Mouse (Mus musculus): ENCODE data around the gene Gm17409. TPM values are rescaled to one million over a fixed set of nuclear protein-coding genes. Genes with fewer than 3 reads are reported as not detected.

Gm17409 gene
- polyA plus RNA-seq (2012): not detected in 2 replicates

DNA sequence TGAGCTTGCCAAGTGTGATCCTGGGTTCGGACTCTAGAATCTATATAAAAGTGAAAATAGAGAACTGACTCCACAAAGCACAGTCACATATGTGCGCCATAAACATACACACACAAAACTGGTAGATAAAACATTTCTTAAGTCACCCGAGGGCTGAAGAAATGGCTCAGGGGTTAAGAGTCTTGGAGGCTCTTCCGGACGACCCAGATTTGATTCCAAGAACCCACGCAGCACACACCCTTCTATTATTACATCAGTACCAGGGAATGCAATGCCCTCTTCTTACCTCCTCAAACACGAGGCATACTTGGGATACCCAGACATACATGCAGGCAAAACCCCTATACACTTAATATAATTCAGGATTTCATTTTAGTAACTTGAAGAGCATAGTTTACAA, at the start of gene Gm17409:
TSS of gene Gm17409 (plus strand) at position 301 of the 400 bp plus-strand sequence.
- Histone ChIP-seq H3K27me3 (ENCODE audit: control insufficient read depth) (no peaks in the 10 kb centered on the region), H3K4me1 (ENCODE audit: control insufficient read depth) (no peaks in the 10 kb centered on the region), H3K4me3 (replicated peaks) (no peak within 1 kb of the TSS), H3K36me3 (ENCODE audit: control insufficient read depth) (peaks cover 6% of the 10 kb centered on the region; the same call in 1 of the 2 replicates), H3K9me3 (ENCODE audit: control insufficient read depth, low read length) (no peaks in the 10 kb centered on the region)
- TF ChIP-seq GATA1 (IDR thresholded peaks at IDR 0.05; ENCODE audit: low read length): no peak
- no peak for TF ChIP-seq TAL1 (IDR thresholded peaks at IDR 0.05; ENCODE audit: low read length)

DNA sequence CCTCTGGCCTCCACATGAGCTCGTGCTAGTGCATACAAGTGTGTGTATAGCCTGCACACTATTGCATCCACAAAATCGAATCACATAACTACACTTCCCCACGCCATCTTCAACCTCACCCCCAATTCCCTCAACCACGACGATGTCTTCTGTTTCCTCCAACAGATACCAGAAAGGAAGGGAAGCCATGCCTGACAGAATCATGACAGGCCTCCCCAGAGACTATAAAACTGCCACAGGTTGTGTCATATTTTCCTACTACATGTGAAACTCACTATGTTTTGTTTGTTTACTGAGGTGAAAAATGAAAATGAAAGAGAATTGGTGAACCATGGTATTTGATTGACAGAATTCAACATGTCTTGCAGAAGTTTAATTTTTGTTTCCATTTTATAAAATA, 46.6 kb upstream of the Gm17409 start:
- Histone ChIP-seq H3K4me3 (replicated peaks) (no peak overlapping the region), H3K4me1 (ENCODE audit: control insufficient read depth) (no peaks in the 10 kb centered on the region), H3K9me3 (ENCODE audit: control insufficient read depth, low read length) (no peaks in the 10 kb centered on the region), H3K36me3 (ENCODE audit: control insufficient read depth) (no peaks in the 10 kb centered on the region), H3K27me3 (ENCODE audit: control insufficient read depth) (no peaks in the 10 kb centered on the region)
- TF ChIP-seq GATA1 (IDR thresholded peaks at IDR 0.05; ENCODE audit: low read length) (no peak), TAL1 (IDR thresholded peaks at IDR 0.05; ENCODE audit: low read length) (no peak)

DNA sequence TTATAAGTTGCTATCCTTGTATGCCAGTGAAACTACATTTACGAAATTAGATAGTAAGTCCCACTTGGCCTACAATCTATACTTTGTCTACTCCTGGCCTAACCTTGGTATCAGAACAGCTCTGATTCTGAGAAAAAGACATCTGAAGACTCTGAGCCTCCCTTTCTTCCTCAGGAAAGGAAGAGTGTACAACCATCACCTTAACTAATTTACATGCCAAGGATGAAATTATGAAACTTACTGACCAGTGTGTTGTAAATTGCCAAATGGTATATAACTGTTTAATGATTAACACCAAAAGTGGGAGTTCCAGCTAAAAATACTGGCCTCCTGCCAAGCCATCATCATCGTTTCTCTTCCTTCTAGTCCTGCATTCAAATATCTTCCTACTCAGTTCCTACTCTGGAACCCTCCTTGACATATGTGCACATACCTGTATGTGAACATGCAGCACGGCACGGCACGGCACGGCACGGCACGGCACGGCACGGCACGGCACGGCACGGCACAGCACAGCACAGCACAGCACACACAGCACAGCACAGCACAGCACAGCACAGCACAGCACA, 44.4 kb upstream of the Gm17409 start:
- no peaks in the 10 kb centered on the region for H3K9me3 ChIP-seq (ENCODE audit: control insufficient read depth, low read length)
- TF ChIP-seq TAL1 (IDR thresholded peaks at IDR 0.05; ENCODE audit: low read length) (no peak), GATA1 (IDR thresholded peaks at IDR 0.05; ENCODE audit: low read length) (no peak)
- H3K4me3 ChIP-seq (replicated peaks): no peak overlapping the region
- no peaks in the 10 kb centered on the region for H3K4me1 ChIP-seq (ENCODE audit: control insufficient read depth)
- H3K36me3 ChIP-seq (ENCODE audit: control insufficient read depth): no peaks in the 10 kb centered on the region
- H3K27me3 ChIP-seq (ENCODE audit: control insufficient read depth): no peaks in the 10 kb centered on the region

DNA sequence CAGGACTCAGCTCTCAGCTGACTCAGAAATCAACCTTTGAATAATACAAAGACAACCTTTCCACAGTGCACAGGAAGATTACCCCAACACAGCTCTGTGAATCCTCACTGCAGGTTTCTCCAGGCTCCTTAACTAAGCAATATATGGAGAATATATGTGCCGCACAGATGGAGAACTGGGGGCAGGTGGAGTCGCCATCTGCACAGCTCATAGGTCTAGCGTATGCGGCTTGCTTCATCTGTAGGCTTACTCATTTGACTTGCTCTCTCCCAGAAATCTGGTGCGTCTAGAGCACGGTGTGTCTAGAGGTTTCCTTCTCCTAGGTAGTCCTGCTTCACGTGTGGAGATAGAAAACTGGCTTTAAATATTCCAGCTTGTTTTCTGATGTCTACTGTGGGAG, 37.7 kb upstream of the Gm17409 start:
- Histone ChIP-seq H3K4me1 (ENCODE audit: control insufficient read depth) (no peaks in the 10 kb centered on the region), H3K36me3 (ENCODE audit: control insufficient read depth) (no peaks in the 10 kb centered on the region; the same call in 1 of the 2 replicates), H3K9me3 (ENCODE audit: control insufficient read depth, low read length) (no peaks in the 10 kb centered on the region), H3K4me3 (replicated peaks) (no peak overlapping the region), H3K27me3 (ENCODE audit: control insufficient read depth) (no peaks in the 10 kb centered on the region)
- TF ChIP-seq TAL1 (IDR thresholded peaks at IDR 0.05; ENCODE audit: low read length) (no peak), GATA1 (IDR thresholded peaks at IDR 0.05; ENCODE audit: low read length) (no peak)

DNA sequence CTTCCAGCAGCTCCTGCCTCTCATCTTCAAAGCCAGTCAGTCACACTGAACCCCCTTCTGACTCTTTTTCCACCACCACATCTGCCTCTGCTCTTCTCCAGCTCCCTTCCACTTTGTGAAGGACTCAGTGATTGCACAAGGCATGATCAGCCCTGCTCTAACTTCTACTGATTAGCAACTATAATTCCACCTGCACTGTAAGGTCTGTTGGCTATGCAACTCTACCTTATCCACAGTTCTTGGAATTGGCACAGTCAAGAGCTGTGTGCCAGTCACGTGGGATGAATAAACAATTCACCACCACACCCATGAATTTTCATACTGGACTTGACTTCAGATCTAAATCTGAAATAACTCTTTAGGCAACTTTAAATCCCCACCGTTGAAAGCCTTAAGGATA, 36.6 kb upstream of the Gm17409 start:
- Histone ChIP-seq H3K4me1 (ENCODE audit: control insufficient read depth) (no peaks in the 10 kb centered on the region), H3K27me3 (ENCODE audit: control insufficient read depth) (no peaks in the 10 kb centered on the region), H3K36me3 (ENCODE audit: control insufficient read depth) (no peaks in the 10 kb centered on the region; the same call in 1 of the 2 replicates), H3K9me3 (ENCODE audit: control insufficient read depth, low read length) (no peaks in the 10 kb centered on the region), H3K4me3 (replicated peaks) (no peak overlapping the region)
- TF ChIP-seq GATA1 (IDR thresholded peaks at IDR 0.05; ENCODE audit: low read length) (no peak), TAL1 (IDR thresholded peaks at IDR 0.05; ENCODE audit: low read length) (no peak)

DNA sequence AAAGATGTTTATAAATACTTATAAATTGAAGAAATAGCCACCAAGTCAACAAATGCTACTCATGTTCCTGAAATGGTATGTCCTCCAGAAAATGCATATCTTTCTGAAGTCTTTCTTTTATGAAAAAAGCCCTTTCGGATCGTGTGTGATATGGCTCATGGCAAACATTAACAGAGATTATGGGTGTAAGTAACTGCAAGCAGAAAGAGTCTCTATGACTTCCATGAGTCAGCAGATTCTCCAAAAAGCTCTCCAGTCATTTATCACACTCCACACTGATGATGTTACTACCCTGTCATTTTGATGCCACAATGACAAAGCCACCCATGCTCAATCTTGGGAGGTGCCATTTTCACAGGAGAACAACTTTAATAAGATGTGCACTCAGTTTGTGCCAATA, 35.5 kb upstream of the Gm17409 start:
- H3K4me3 ChIP-seq (replicated peaks): no peak overlapping the region
- no peaks in the 10 kb centered on the region; the same call in 1 of the 2 replicates for H3K36me3 ChIP-seq (ENCODE audit: control insufficient read depth)
- no peaks in the 10 kb centered on the region for H3K27me3 ChIP-seq (ENCODE audit: control insufficient read depth)
- TF ChIP-seq TAL1 (IDR thresholded peaks at IDR 0.05; ENCODE audit: low read length) (no peak), GATA1 (IDR thresholded peaks at IDR 0.05; ENCODE audit: low read length) (no peak)
- no peaks in the 10 kb centered on the region for H3K9me3 ChIP-seq (ENCODE audit: control insufficient read depth, low read length)
- H3K4me1 ChIP-seq (ENCODE audit: control insufficient read depth): no peaks in the 10 kb centered on the region

DNA sequence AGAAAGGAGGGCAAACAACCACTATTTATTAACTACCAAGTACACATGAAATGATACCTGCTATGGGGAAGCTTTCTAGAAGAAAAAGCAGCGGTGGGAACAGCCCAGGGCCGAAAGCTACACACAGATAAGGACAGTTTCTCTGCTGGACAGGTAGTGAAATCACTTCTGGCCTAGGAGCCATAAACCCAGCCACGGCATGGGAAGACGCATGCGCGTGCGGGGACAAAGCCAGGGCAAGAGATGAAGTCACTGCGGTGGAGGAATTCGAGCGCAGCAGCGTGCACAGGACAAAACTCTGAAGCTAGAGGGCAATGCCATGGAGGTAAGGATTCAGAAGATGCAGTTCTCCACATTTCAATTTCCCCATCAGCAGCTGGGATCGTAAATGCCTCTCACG, 34.4 kb upstream of the Gm17409 start:
- TF ChIP-seq TAL1 (IDR thresholded peaks at IDR 0.05; ENCODE audit: low read length): no peak
- TF ChIP-seq GATA1 (IDR thresholded peaks at IDR 0.05; ENCODE audit: low read length): no peak
- Histone ChIP-seq H3K36me3 (ENCODE audit: control insufficient read depth) (no peaks in the 10 kb centered on the region; the same call in 1 of the 2 replicates), H3K4me3 (replicated peaks) (no peak overlapping the region), H3K27me3 (ENCODE audit: control insufficient read depth) (no peaks in the 10 kb centered on the region), H3K9me3 (ENCODE audit: control insufficient read depth, low read length) (no peaks in the 10 kb centered on the region), H3K4me1 (ENCODE audit: control insufficient read depth) (no peaks in the 10 kb centered on the region)

DNA sequence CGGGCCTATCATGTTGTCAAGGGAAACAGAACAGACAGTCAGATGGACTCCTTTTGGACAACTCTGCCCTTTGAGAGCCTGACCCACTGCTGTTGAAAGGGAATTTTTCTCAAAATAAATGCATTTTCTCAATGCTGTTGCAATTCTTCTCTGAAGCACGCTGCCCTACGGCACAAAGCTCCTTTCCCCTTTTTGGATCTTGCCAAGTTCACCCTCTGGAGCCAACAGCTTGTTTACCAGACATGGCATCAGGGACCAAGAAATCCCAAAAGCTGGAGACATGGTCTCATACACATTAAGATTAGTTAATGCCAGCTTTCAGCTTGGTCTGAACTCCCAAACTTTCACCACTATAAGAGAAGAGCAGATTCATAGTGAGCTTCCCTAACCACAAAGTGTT, 33.0 kb upstream of the Gm17409 start:
- no peaks in the 10 kb centered on the region for H3K9me3 ChIP-seq (ENCODE audit: control insufficient read depth, low read length)
- no peaks in the 10 kb centered on the region for H3K27me3 ChIP-seq (ENCODE audit: control insufficient read depth)
- TF ChIP-seq TAL1 (IDR thresholded peaks at IDR 0.05; ENCODE audit: low read length) (no peak), GATA1 (IDR thresholded peaks at IDR 0.05; ENCODE audit: low read length) (no peak)
- no peaks in the 10 kb centered on the region; the same call in 1 of the 2 replicates for H3K36me3 ChIP-seq (ENCODE audit: control insufficient read depth)
- no peaks in the 10 kb centered on the region for H3K4me1 ChIP-seq (ENCODE audit: control insufficient read depth)
- H3K4me3 ChIP-seq (replicated peaks): no peak overlapping the region

DNA sequence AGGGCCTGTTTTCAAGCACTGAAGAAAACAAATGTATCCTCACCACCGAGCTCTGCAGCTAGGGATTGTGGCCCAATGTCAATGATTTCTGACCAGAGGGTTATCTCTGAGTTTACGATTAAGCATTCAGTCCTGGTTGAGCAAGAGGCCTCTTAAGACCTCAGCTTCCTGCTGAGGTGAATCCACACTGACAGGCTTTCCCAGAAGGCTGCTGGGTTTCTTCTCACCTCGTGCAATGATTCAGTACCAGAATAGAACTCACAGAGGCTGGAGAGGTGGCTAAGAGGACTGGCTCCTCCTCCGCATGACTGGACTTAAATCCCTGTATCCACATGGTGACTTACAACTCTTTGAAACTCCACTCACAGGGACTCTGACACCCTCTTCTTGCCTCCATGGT, 26.8 kb upstream of the Gm17409 start:
- no peak overlapping the region for H3K4me3 ChIP-seq (replicated peaks)
- no peaks in the 10 kb centered on the region; the same call in 1 of the 2 replicates for H3K36me3 ChIP-seq (ENCODE audit: control insufficient read depth)
- H3K27me3 ChIP-seq (ENCODE audit: control insufficient read depth): no peaks in the 10 kb centered on the region
- TF ChIP-seq GATA1 (IDR thresholded peaks at IDR 0.05; ENCODE audit: low read length): no peak
- TF ChIP-seq TAL1 (IDR thresholded peaks at IDR 0.05; ENCODE audit: low read length): no peak
- H3K4me1 ChIP-seq (ENCODE audit: control insufficient read depth): no peaks in the 10 kb centered on the region
- H3K9me3 ChIP-seq (ENCODE audit: control insufficient read depth, low read length): peaks cover 2% of the 10 kb centered on the region; the same call in 1 of the 2 replicates

DNA sequence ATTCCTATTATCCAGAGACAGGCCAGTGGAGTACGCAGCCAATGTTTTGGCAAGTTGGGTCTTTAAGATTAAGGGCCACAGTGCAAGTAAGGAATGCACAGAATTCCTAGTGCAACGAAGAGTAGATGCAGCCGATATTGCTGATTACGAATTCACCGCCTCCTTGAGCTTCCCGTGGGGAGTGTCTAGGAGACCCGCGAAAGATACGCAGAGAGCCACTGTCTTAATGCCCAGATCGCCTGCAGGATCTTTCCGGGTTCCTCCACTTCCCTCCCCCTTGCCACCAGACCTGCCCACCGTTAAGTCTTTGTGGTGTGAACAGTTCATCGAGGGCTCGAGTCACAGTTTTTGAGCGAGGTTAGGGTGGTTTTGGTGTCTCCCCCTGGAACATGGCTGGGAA, 22.9 kb upstream of the Gm17409 start:
- peaks cover 2% of the 10 kb centered on the region; the same call in 1 of the 2 replicates for H3K9me3 ChIP-seq (ENCODE audit: control insufficient read depth, low read length)
- H3K4me1 ChIP-seq (ENCODE audit: control insufficient read depth): no peaks in the 10 kb centered on the region
- H3K36me3 ChIP-seq (ENCODE audit: control insufficient read depth): no peaks in the 10 kb centered on the region; the same call in 1 of the 2 replicates
- H3K4me3 ChIP-seq (replicated peaks): no peak overlapping the region
- no peaks in the 10 kb centered on the region for H3K27me3 ChIP-seq (ENCODE audit: control insufficient read depth)
- TF ChIP-seq GATA1 (IDR thresholded peaks at IDR 0.05; ENCODE audit: low read length): no peak
- no peak for TF ChIP-seq TAL1 (IDR thresholded peaks at IDR 0.05; ENCODE audit: low read length)
